Mouse (Mus musculus) embryonic facial prominence, embryonic 15.5 days (tissue): ENCODE measurements around the gene Myh6. TPM values are rescaled to one million over a fixed set of nuclear protein-coding genes. Genes with fewer than 3 reads are reported as not detected.
"Not testable (repeated sequence)": the region's sequence is repeated elsewhere in the genome, so short reads cannot be mapped to it uniquely, and the experiment has no call there.

ENCODE experiments used
- ATAC-seq: fragments of 200-750 bp; cut with Nextera tagmentation; 2 replicates; pipeline ENCODE4 v1.8.0; 2017; ENCODE audit warnings: low read depth, moderate TSS enrichment; ENCODE audit not compliant: insufficient number of reproducible peaks, low FRiP score, low TSS enrichment
- H3K27ac ChIP-seq: fragments of 300-500 bp; sonication (generic); replicated peaks from 2 replicates; pipeline ENCODE4 v1.5.1; 2015; ENCODE audit warnings: mild to moderate bottlenecking, inconsistent platforms
- H3K27me3 ChIP-seq: fragments of 300-500 bp; sonication (generic); 2 replicates; pipeline ENCODE4 v1.6.1; 2015; ENCODE audit warnings: inconsistent platforms
- H3K36me3 ChIP-seq: fragments of 300-500 bp; sonication (generic); 2 replicates; pipeline ENCODE4 v1.6.1; 2015; ENCODE audit warnings: mild to moderate bottlenecking, inconsistent platforms
- H3K4me1 ChIP-seq: fragments of 300-500 bp; sonication (generic); 2 replicates; pipeline ENCODE4 v1.6.1; 2015; ENCODE audit warnings: inconsistent platforms
- H3K4me2 ChIP-seq: fragments of 300-500 bp; sonication (generic); replicated peaks from 2 replicates; pipeline ENCODE4 v1.6.1; 2015; ENCODE audit warnings: mild to moderate bottlenecking, inconsistent platforms
- H3K4me3 ChIP-seq: fragments of 300-500 bp; sonication (generic); replicated peaks from 2 replicates; pipeline ENCODE4 v1.5.1; 2015; ENCODE audit warnings: mild to moderate bottlenecking, inconsistent platforms
- H3K9ac ChIP-seq: fragments of 300-500 bp; sonication (generic); 2 replicates; pipeline ENCODE4 v1.6.1; 2015; ENCODE audit warnings: inconsistent platforms
- H3K9me3 ChIP-seq: fragments of 300-500 bp; sonication (generic); replicated peaks from 2 replicates; pipeline ENCODE4 v1.6.1; 2016; ENCODE audit warnings: inconsistent platforms
- WGBS: fragments of 180-500 bp; shearing (Covaris S2); methylation state at CpG from one replicate; pipeline ENCODE4 v1.1.7; 2015; 5-methylcytosine and 5-hydroxymethylcytosine counted together
- polyA plus RNA-seq: library from polyadenylated mRNA; unstranded; fragments of >200 nt; fragmentation: Nextera tagmentation; extraction: Ambion mirVana; gene quantifications from 2 replicates; pipeline ENCODE4 v1.2.1, GENCODE M21; 2015

Gene Myh6
- polyA plus RNA-seq, 1 experiment from 2014 or later, result 3.0 TPM

DNA sequence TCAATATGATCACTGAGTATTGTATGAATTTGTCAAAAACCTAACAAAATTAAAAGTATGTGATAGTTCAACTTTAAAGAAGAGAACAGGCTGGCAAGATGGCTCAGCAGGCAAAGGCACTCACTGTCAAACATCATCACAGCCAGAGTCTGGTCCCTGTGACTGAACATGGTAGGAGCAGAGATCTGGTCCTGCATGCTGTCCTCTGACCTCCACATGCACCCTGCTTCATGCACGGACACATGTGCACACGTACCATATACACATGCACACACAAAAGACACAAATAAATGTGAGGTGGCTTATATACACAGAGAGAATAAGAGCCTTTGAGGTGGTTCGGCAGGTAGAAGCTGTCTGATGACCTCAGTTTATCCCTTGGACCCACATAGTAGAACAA, 11.2 kb downstream of the Myh6 start:
- WGBS, result 87% methylated on average over 3 of the region's 3 CpGs
- no peak for ATAC-seq
- H3K9ac ChIP-seq, result no peak overlapping the region
- no peak overlapping the region for H3K27ac ChIP-seq
- H3K36me3 ChIP-seq, result no peaks in the 10 kb centered on the region
- no peaks in the 10 kb centered on the region for H3K9me3 ChIP-seq
- no peaks in the 10 kb centered on the region for H3K27me3 ChIP-seq
- no peaks in the 10 kb centered on the region for H3K4me1 ChIP-seq
- H3K4me3 ChIP-seq, result no peak overlapping the region
- no peak overlapping the region for H3K4me2 ChIP-seq

- Histone ChIP-seq H3K4me3 (no peak overlapping the region), H3K36me3 (no peaks in the 10 kb centered on the region), H3K4me1 (no peaks in the 10 kb centered on the region), H3K4me2 (no peak overlapping the region), H3K9me3 (no peaks in the 10 kb centered on the region), H3K27ac (no peak overlapping the region), H3K27me3 (no peaks in the 10 kb centered on the region), H3K9ac (no peak overlapping the region)
- whole genome bisulfite sequencing, result 62% methylated on average over 3 of the region's 3 CpGs
- ATAC-seq, result no peak
These were observed 12.3 kb downstream of the Myh6 start for GRCm38 (mm10) chr14:54954474-54954873.

- Histone ChIP-seq H3K9ac (no peak overlapping the region), H3K4me1 (no peaks in the 10 kb centered on the region), H3K9me3 (no peaks in the 10 kb centered on the region), H3K4me3 (no peak overlapping the region), H3K4me2 (no peak overlapping the region), H3K27me3 (no peaks in the 10 kb centered on the region), H3K36me3 (no peaks in the 10 kb centered on the region), H3K27ac (no peak overlapping the region)
- 94% methylated on average over 8 of the region's 8 CpGs for WGBS
- ATAC-seq, result no peak
These were observed 13.0 kb downstream of the Myh6 start for GRCm38 (mm10) chr14:54953664-54954206.

GRCm38 (mm10) chr14:54951587-54951986, 15.1 kb downstream of the Myh6 start:
- Histone ChIP-seq H3K27ac (no peak overlapping the region), H3K4me3 (no peak overlapping the region), H3K9ac (no peak overlapping the region), H3K9me3 (no peaks in the 10 kb centered on the region), H3K4me2 (no peak overlapping the region), H3K36me3 (no peaks in the 10 kb centered on the region), H3K4me1 (no peaks in the 10 kb centered on the region), H3K27me3 (no peaks in the 10 kb centered on the region)
- no peak for ATAC-seq
- 92% methylated on average over 6 of the region's 6 CpGs for WGBS

GRCm38 (mm10) chr14:54950493-54950892, 16.2 kb downstream of the Myh6 start:
- H3K4me2 ChIP-seq, result no peak overlapping the region

DNA sequence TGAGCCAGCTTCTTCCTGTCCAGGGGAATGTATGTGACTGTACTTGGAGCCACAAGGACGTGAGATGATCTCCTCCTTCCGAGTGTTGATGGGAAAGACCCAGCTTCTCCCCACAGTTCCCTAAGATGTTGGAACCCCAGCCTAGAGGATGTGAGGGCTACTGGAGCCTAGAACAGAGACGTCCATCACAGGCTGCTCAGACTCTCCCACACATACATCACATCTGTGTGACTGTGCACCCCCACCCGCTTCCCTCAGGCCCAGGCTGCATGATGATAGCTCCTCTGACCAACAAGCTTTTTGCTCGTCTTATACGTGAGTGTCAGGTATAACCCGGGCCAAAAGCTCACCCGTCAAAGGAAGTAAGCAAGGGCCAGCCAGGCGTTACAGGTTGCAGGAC, 17.9 kb downstream of the Myh6 start:
- Histone ChIP-seq H3K4me1 (no peaks in the 10 kb centered on the region), H3K27me3 (no peaks in the 10 kb centered on the region), H3K27ac (no peak overlapping the region), H3K4me2 (no peak overlapping the region), H3K9ac (no peak overlapping the region), H3K36me3 (no peaks in the 10 kb centered on the region), H3K4me3 (no peak overlapping the region), H3K9me3 (no peaks in the 10 kb centered on the region)
- 81% methylated on average over 9 of the region's 9 CpGs for WGBS
- no peak for ATAC-seq

More at GRCm38 (mm10) chr14:54950493-54950892, 16.2 kb downstream of the Myh6 start:
- no peaks in the 10 kb centered on the region for H3K27me3 ChIP-seq
- ATAC-seq, result no peak
- H3K4me3 ChIP-seq, result no peak overlapping the region
- no peaks in the 10 kb centered on the region for H3K9me3 ChIP-seq
- H3K9ac ChIP-seq, result no peak overlapping the region
- H3K27ac ChIP-seq, result no peak overlapping the region
- 63% methylated on average over 12 of the region's 12 CpGs for WGBS
- no peaks in the 10 kb centered on the region for H3K4me1 ChIP-seq
- no peaks in the 10 kb centered on the region for H3K36me3 ChIP-seq

DNA sequence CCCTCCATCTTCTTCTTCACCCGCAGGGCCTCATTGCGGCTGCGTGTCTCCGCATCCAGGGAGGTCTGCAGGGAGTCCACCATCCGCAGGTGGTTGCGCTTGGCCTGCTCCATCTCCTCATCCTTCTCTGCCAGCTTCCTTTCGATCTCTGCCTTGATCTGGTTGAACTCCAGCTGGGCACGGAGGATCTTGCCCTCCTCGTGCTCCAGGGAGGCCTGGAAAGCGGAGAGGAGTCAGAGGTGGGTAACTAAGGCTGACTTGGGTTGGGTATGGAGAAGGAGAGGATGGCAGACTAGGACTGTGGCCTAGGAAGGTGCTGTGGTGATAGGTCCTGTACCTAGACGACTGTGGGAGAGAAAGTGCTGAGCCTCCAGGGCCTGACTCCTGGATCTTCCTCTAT, 19.7 kb downstream of the Myh6 start:
- H3K27me3 ChIP-seq, H3K9ac ChIP-seq, H3K4me3 ChIP-seq, H3K27ac ChIP-seq, H3K9me3 ChIP-seq, H3K4me2 ChIP-seq, H3K4me1 ChIP-seq, H3K36me3 ChIP-seq, ATAC-seq: not testable (repeated sequence)
- 80% methylated on average over 7 of the region's 11 CpGs for WGBS

DNA sequence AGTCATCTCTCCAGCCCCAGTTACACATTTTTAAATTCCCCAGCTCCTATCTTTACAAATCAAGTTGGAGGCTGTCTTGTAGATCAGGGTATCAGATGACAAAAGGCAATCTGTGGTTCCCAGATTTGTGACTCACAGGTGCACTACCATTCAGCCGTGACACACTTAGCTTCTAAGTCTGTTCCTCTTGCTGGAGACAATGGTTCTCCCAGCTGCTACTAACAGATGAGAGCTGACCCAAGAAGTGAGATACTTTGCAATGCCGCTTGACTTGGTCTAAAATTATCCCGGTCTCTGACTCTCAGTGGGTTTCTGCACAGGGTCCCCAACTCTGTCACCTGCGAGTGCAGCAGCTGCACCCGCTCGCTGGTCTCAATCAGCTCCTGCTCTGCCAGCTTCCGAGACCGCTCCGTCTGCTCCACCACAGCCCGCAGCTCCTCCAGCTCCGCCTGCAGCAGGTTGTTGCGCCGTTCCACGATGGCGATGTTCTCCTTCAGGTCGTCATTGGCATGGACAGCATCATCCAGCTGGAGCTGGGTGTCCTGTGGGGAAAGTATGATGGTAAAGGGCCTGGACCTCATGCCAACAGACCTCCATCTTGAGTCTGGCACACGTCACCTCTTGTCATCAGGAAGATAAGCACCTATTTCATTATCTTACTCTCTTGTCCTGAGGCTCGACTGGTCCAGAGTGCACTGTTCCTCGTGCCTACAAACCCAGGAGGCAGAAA, 20.6 kb downstream of the Myh6 start:
- ATAC-seq, result peak; percentile 6; the same call in 1 of the 2 replicates
- H3K9me3 ChIP-seq, result no peaks in the 10 kb centered on the region

DNA sequence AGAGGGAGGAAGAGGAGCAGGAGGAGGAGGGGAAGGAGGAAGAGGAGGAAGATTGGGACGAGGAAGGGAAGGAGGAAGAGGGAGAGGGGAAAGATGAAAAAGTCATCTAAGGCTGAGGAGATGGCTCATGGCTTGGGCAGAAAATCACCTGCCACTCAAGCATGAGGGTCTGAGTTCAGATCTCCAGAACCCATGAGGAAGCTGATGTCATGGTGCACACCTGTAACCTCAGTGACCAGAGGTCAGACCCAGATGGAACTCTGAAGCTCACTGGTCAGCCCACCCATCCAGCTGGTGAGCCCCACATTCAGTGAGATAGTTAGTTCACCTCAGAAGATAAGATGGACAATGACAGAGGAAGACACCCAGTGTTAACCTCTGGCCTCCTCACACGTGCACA, 21.8 kb downstream of the Myh6 start:
- no peak for ATAC-seq
- no peak overlapping the region for H3K9ac ChIP-seq
- H3K4me3 ChIP-seq, result no peak overlapping the region
- H3K27me3 ChIP-seq, result no peaks in the 10 kb centered on the region
- H3K4me2 ChIP-seq, result no peak overlapping the region
- no peaks in the 10 kb centered on the region for H3K9me3 ChIP-seq
- 0 out of 2 replicates have a peak, but pooled peaks cover 3% of the 10 kb centered on the region for H3K4me1 ChIP-seq
- no peaks in the 10 kb centered on the region for H3K36me3 ChIP-seq
- WGBS, result 79% methylated on average over 2 of the region's 2 CpGs
- H3K27ac ChIP-seq, result no peak overlapping the region

More for the DNA sequence above, 20.6 kb downstream of the Myh6 start:
- no peaks in the 10 kb centered on the region for H3K27me3 ChIP-seq
- H3K36me3 ChIP-seq, result no peaks in the 10 kb centered on the region
- WGBS, result 79% methylated on average over 19 of the region's 19 CpGs
- no peak overlapping the region for H3K9ac ChIP-seq
- H3K4me1 ChIP-seq, result 0 out of 2 replicates have a peak, but pooled peaks cover 3% of the 10 kb centered on the region
- no peak overlapping the region for H3K27ac ChIP-seq
- no peak overlapping the region for H3K4me2 ChIP-seq
- H3K4me3 ChIP-seq, result no peak overlapping the region

DNA sequence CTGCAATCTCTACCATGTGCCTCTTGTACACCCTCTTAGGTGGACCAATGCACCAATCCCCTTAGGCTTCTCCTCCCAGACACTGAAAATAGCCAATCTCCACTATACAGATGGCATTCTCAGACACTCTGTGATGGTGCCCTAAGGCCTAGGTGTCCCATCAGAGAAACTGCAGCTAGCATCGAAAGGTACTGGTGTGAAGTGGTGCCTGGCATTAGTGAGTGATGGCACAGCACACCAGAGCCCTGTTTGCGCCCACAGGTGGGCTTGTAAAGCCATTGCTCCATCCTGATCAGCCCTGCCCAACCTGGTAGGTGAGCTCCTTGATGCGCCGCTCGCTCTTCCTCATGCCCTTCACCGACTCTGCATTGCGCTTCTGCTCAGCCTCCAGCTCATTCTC, 22.8 kb downstream of the Myh6 start:
- no peak overlapping the region for H3K9ac ChIP-seq
- H3K9me3 ChIP-seq, result no peaks in the 10 kb centered on the region
- no peaks in the 10 kb centered on the region for H3K27me3 ChIP-seq
- H3K27ac ChIP-seq, result no peak overlapping the region
- H3K36me3 ChIP-seq, result no peaks in the 10 kb centered on the region
- 95% methylated on average over 7 of the region's 7 CpGs for WGBS
- ATAC-seq, result no peak
- no peak overlapping the region for H3K4me3 ChIP-seq
- no peak overlapping the region for H3K4me2 ChIP-seq
- H3K4me1 ChIP-seq, result 0 out of 2 replicates have a peak, but pooled peaks cover 3% of the 10 kb centered on the region

- H3K27me3 ChIP-seq, result no peaks in the 10 kb centered on the region
- H3K27ac ChIP-seq, result no peak overlapping the region
- WGBS, result 88% methylated on average over 8 of the region's 8 CpGs
- 0 out of 2 replicates have a peak, but pooled peaks cover 3% of the 10 kb centered on the region for H3K4me1 ChIP-seq
- H3K4me2 ChIP-seq, result no peak overlapping the region
- no peak overlapping the region for H3K9ac ChIP-seq
- H3K4me3 ChIP-seq, result no peak overlapping the region
- no peaks in the 10 kb centered on the region for H3K36me3 ChIP-seq
- no peak for ATAC-seq
- H3K9me3 ChIP-seq, result no peaks in the 10 kb centered on the region
These were observed 24.2 kb downstream of the Myh6 start for GRCm38 (mm10) chr14:54942479-54942878.
